26 mouse cellular contexts compared by ENCODE assay signal in genomic region chr3:142151980-142152379, GRCm38 (mm10).
"Had no signal": no experiment of that assay in that cellular context is flagged by ENCODE, and none has a peak within 500 bp of the region (broad histone marks: within the 10 kb centered on the region; RNA-seq: fewer than 3 reads in every experiment).

No protein-coding gene starts in this region.

- H3K4me1 ChIP-seq: heart, embryonic 10.5 days; heart, embryonic 12.5 days; hindbrain, embryonic 13.5 days; hindbrain, embryonic 15.5 days; kidney, embryonic 15.5 days; limb, embryonic 10.5 days; limb, embryonic 12.5 days; liver, embryonic 13.5 days had no signal

- H3K9me3 ChIP-seq: heart, embryonic 10.5 days; heart, embryonic 12.5 days; hindbrain, embryonic 13.5 days; hindbrain, embryonic 15.5 days; kidney, embryonic 15.5 days; limb, embryonic 10.5 days; limb, embryonic 12.5 days; liver, embryonic 13.5 days had no signal

- DNase-seq: gastrocnemius, postnatal 14 days; gastrocnemius, postnatal 36 days; heart, adult 18-20 months; heart, postnatal 10 days; heart, postnatal 36 days; kidney, adult 11 months; kidney, adult 2 months; kidney, adult 9 months; kidney, postnatal 14 days; kidney, postnatal 36 days; layer of hippocampus, adult 9-11 months; layer of hippocampus, postnatal 36 days; liver; liver, embryonic 13.5 days had no signal

- H3K4me2 ChIP-seq: heart, embryonic 12.5 days; hindbrain, embryonic 13.5 days; hindbrain, embryonic 15.5 days; kidney, embryonic 15.5 days; limb, embryonic 12.5 days; liver, embryonic 11.5 days; liver, embryonic 13.5 days had no signal

- H3K27me3 ChIP-seq: heart, embryonic 12.5 days; hindbrain, embryonic 13.5 days; hindbrain, embryonic 15.5 days; kidney, embryonic 15.5 days; limb, embryonic 12.5 days; liver, embryonic 13.5 days had no signal

- ATAC-seq: hindbrain, postnatal 0 days; intestine, embryonic 16.5 days had no signal

- H3K4me3 ChIP-seq: heart, embryonic 10.5 days; heart, embryonic 12.5 days; hindbrain, embryonic 13.5 days; hindbrain, embryonic 15.5 days; kidney, embryonic 15.5 days; left cerebral cortex, adult 2 months; limb, embryonic 10.5 days; limb, embryonic 12.5 days; liver, embryonic 13.5 days had no signal

- H3K27ac ChIP-seq: heart, embryonic 10.5 days; hindbrain, embryonic 13.5 days; hindbrain, embryonic 15.5 days; hindbrain, postnatal 0 days; kidney, embryonic 15.5 days; kidney, postnatal 0 days; left cerebral cortex, adult 2 months; limb, embryonic 10.5 days; limb, embryonic 12.5 days; liver, embryonic 13.5 days had no signal

- H3K9ac ChIP-seq: heart, embryonic 12.5 days; hindbrain, embryonic 13.5 days; hindbrain, embryonic 15.5 days; kidney, embryonic 15.5 days; limb, embryonic 12.5 days; liver, embryonic 13.5 days had no signal

- H3K36me3 ChIP-seq: heart, embryonic 10.5 days; heart, embryonic 12.5 days; hindbrain, embryonic 13.5 days; hindbrain, embryonic 15.5 days; kidney, embryonic 15.5 days; limb, embryonic 10.5 days; liver, embryonic 13.5 days had no signal
